Mouse (Mus musculus) stomach, postnatal 0 days (tissue): ENCODE data around the gene Spib.

Source experiments
- CTCF ChIP-seq: IDR thresholded peaks from 2 replicates; pipeline ENCODE4 v1.5.1; 2016; ENCODE audit warnings: antibody characterized with exemption, low read depth, mild to moderate bottlenecking, moderate library complexity
- EP300 ChIP-seq: optimal IDR thresholded peaks from 2 replicates; pipeline ENCODE3; 2016; ENCODE audit warnings: antibody characterized with exemption

- peak; percentile 83 for TF ChIP-seq CTCF
- no peak for TF ChIP-seq EP300
Observed at GRCm38 (mm10) chr7:44521710-44522109, 10.2 kb downstream of the Spib start.
